Mouse (Mus musculus) naive thymus-derived CD4-positive, alpha-beta T cell, adult 2 months (primary cell): ENCODE data around the gene Enox1.

ENCODE experiments used
- DNase-seq: peaks from one replicate; pipeline ENCODE4 v3.0.0-alpha.2; 2011; ENCODE audit warnings: low read depth

Enox1 gene

DNA sequence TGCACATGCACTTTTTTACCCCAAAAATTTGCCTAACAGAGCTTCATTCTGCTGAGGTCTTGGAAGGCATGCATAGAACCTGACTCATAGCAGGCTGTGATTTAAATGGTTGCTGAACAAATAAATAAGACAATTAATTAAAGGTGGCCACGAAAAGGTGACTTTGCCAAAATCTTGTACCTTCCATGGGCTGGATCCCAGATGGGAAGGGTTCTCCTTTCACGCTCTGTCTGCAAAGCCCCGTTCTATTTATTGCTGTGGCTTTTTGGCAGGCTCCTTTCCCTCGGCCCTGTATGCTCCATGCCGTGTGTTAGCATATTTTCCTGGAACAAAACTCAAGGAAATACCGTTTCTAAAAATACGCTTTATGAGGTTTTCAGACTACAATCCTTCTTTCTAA is 300.3 kb downstream of the Enox1 start:
- DNase-seq = no peak

- no peak for DNase-seq
These were observed 301.7 kb downstream of the Enox1 start for GRCm38 (mm10) chr14:77458217-77458616.

DNA sequence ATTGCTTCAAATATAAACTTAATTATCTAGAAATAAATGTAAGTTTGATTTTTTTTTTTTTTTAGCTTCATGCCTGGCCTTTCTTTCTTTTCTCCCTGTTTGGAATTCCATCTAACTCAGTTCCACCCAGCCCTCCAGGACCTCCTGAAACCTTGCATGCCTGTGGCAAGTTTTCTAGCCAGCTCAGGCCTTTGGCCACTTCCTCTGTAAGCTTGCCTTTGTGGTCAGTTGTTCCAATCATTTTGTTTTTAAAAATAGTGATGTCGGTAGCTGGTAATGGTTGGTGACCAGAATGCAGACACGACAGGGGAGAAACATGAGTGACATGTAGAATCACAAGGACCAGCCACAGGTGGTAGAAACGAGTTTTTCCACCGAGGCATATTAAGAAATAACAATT is 307.4 kb downstream of the Enox1 start:
- no peak for DNase-seq

DNA sequence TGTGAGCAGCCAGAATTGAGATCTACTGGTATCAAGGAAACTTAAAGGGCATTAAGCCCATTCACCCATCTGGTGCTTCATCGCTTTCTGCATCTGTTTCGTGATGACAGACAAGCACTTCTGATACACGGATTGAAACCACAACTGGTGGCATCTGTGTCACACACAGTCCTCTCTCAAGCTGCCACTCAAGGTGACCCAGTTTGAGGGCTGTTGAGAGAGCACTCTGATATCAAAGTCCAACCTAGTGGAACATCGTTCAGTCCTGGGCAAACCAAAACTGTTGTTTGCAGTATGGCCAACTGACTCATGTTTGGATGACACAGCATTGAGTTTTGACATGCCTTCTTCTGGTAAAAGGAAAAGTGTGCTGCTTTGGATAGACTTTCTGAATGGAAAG is 308.2 kb downstream of the Enox1 start:
- DNase-seq = no peak

- DNase-seq = no peak
These were observed 314.0 kb downstream of the Enox1 start for GRCm38 (mm10) chr14:77470577-77470976.

GRCm38 (mm10) chr14:77473501-77473900 is 316.9 kb downstream of the Enox1 start:
- no peak for DNase-seq

GRCm38 (mm10) chr14:77474026-77474425 is 317.5 kb downstream of the Enox1 start:
- no peak for DNase-seq

DNA sequence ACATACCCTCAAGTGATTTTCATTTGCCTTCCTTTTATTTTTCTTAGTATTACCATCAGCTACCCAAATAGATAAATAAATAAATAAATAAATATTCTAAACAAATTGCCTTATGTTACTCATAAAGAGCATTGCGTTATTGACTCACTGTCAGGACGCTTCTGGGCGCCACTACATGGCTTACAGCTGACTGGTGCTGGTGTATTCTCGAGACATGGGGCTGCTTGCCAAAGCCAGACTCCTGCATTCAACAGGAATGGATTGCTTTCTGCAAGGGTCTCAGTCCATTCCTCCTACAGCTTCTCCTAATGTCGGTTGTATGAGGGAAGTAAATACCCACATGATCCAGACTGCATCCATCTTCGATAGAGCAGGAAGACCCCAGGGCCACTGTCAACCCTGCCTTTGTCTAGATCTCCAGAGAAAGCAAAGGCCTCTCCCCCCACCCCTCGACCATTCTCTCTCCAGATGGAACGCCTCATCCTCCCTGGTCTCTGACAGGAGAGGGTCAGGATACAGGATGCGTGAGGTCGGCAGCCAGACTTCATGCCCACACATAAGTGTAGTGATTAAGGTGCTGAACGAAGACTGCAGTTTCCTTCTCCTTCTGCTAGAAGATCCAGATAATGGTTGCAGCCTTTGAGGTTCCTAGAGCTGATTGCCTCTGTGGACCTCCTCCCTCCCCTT is 318.7 kb downstream of the Enox1 start:
- DNase-seq = no peak

GRCm38 (mm10) chr14:77477704-77478103 is 321.1 kb downstream of the Enox1 start:
- DNase-seq = no peak

GRCm38 (mm10) chr14:77478210-77478609 is 321.6 kb downstream of the Enox1 start:
- no peak for DNase-seq

DNA sequence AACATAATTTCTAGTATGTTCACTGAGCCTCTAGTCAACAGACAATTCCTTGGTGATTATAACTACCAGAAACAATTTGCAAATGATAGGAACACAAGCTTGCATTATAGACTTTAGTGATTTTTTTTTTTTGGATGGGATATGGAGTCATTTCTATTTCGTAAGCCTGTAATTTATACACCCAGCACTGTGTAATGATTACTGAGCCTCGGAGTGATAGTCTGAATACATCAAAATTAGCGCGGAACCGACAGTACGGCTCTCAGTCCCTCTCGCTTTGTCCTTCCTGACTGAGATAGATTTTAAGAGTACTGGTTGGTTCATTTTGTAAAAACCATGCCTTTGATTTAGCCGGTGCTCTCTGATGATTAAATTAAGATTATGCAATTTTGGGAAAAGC is 322.1 kb downstream of the Enox1 start:
- no peak for DNase-seq

- no peak for DNase-seq
These were observed 326.5 kb downstream of the Enox1 start for GRCm38 (mm10) chr14:77483076-77483475.

DNA sequence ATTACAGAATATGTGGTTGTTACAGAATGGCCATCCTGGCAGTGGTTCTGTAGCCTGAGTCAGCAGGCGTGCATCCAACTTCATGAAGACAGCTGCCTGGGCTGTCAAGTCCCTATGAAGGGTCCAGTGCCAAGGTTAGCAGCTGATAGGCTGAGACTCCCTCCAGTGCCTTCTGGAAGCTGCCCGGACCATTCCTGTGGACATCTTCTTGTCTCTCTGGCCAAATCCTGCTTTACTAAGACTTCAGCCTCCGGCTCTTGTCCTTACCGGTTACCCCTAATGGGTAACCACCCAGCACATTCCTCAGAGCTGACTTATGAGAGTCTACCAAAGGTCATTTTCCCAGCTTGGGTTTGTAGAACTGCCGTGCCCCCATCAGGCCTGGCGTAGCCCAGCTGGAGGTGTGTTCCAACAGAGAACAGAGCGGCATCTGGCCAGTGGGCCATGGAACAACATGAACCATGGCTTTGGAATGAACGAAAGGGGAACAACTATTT is 328.4 kb downstream of the Enox1 start:
- no peak for DNase-seq

GRCm38 (mm10) chr14:77490699-77491098 is 334.1 kb downstream of the Enox1 start:
- DNase-seq = no peak

- DNase-seq = no peak
These were observed 335.2 kb downstream of the Enox1 start for GRCm38 (mm10) chr14:77491731-77492130.

- no peak for DNase-seq
These were observed 343.5 kb downstream of the Enox1 start for GRCm38 (mm10) chr14:77499996-77500581.

GRCm38 (mm10) chr14:77504458-77505135 is 348.0 kb downstream of the Enox1 start:
- no peak for DNase-seq

DNA sequence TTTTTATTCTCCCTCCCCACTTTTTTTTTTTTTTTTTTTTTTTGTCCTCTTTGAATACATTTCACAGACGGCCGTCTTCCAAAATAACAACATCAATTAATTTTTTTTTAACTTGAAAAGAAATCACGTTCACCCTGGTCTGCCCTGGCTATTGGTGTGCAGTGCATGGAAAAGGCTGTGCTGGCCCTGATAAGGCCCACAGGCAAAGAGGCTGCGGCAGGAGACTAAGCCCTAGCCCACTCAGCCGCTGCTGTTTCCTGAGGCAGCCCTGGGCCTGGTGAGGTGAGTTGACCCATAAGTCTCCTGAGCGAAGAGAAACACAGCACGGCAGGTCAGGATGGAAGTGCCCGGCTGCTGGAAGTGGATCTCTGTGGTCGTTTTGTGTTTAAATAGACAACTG is 349.8 kb downstream of the Enox1 start:
- DNase-seq = no peak

DNA sequence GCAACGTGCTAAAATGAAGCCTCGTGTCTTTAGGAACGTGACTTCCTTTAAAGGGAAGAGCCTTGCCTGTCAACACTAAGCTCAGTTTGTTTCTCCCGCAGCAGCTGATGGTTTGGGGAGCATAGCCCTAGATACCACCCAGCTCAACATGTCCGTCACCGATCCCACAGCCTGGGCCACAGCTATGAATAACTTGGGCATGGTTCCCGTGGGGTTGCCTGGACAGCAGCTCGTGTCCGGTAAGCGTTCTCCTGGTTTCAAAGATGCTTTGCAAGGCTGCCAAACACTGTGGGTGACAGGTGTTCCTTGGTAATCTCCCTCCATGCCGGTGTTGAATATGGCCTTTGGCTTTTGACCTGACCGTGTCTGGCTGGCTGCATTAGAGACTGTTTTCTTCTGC is 351.5 kb downstream of the Enox1 start:
- DNase-seq = no peak

GRCm38 (mm10) chr14:77509042-77509441 is 352.5 kb downstream of the Enox1 start:
- no peak for DNase-seq

- no peak for DNase-seq
These were observed 353.4 kb downstream of the Enox1 start for GRCm38 (mm10) chr14:77509924-77510323.

DNA sequence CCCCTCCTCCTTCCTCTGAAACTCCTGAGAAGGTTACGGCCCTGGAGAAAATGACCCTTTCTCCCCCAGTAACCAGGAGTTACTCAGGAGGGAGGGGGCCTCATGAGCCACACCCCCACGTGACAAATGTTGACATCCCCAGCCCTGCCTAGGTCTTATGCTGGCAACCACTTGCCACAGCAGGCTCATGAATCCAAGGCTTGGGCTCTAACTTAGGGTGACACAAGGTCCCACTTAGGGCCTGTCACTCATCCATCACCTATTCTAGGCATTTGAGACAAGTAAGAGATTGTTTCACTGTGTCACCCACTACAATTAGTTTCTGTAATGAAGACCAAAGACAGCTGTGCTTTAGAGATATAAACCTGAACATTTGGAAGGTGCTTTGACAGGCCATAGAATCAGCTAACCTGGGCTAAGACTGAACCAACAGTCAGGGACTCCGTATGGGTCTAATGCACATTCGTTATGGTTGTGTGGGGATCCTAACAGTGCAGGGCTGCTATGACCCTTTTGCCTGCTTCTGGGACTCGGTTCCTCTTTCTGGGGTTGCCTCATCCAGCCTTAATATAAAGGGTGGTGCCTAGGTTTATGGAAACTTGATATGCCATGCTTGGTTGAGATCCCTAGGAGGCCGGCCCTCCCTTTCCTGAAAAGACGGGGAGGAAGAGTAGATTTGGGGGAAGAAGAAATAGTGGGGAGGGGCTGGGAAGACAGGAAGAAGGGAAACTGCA is 354.7 kb downstream of the Enox1 start:
- no peak for DNase-seq

GRCm38 (mm10) chr14:77518017-77518416 is 361.5 kb downstream of the Enox1 start:
- no peak for DNase-seq
